Mouse (Mus musculus): Measurements from ENCODE around the gene Gata3. TPM values are rescaled to one million over a fixed set of nuclear protein-coding genes. Genes with fewer than 3 reads are reported as not detected.

The Gata3 gene
- total RNA-seq, 2 experiments from 2014 or later, result 0.17 TPM; not detected in 1

Other genes starting within 250 kb of the Gata3 start
- not detected for gene 4930412O13Rik, start 8.8 kb downstream of the Gata3 start, total RNA-seq (2021)
- not detected for gene 9230102O04Rik, start 494 bp downstream of the Gata3 start, total RNA-seq (2021)
- 10 to 100 TPM; 12.5 to 13.5 TPM for gene Taf3, start 158.6 kb upstream of the Gata3 start, total RNA-seq (2021)
- 100 to 1,000 TPM; 294 to 299 TPM for gene Atp5c1, start 190.5 kb upstream of the Gata3 start, total RNA-seq (2021)
- 10 to 100 TPM; 11.1 to 13.4 TPM for gene Kin, start 190.6 kb upstream of the Gata3 start, total RNA-seq (2021)
- gene Itih2, start 241.4 kb upstream of the Gata3 start, total RNA-seq (2021), result 1 to 10 TPM; 3.0 to 4.0 TPM

Measured in left cerebral cortex, postnatal 14 days (tissue).